ENCODE assay signal across 26 mouse cellular contexts in the genomic region with DNA sequence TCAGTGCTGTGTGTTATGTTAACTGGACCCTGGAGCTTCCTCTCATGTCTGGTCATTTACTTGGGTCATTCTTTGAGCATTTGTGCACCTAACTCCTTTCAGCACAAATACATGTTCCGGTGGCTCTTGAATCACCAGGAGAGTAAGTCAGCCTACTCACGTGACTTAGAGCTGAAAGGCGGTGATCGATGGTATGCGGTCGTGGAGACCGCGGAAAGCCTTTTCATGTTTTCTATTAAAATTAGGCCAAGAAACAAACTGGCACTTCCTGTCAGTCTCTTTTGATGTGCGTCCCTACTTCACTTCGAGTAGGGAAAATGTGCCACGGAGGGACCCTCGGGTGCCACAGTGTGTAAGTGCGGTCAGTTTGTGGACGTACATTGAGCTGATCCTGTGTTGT.
"Had no signal": no experiment of that assay in that cellular context is flagged by ENCODE, and none has a peak within 500 bp of the region (broad histone marks: within the 10 kb centered on the region; RNA-seq: fewer than 3 reads in every experiment).

No protein-coding gene starts in this region.

- H3K36me3 ChIP-seq: heart, embryonic 10.5 days; heart, embryonic 12.5 days; hindbrain, embryonic 10.5 days; hindbrain, embryonic 12.5 days; intestine, embryonic 15.5 days; kidney, embryonic 15.5 days; limb, embryonic 13.5 days; limb, embryonic 15.5 days; liver, embryonic 12.5 days had no signal

- DNase-seq: gastrocnemius, postnatal 14 days; heart, adult 18-20 months; heart, postnatal 10 days; heart, postnatal 4 days; kidney, adult 11 months; kidney, adult 2 months; kidney, adult 9 months; kidney, postnatal 14 days; kidney, postnatal 36 days; layer of hippocampus, adult 9-11 months; layer of hippocampus, postnatal 36 days; left cerebral cortex, postnatal 4 days had no signal

- H3K9me3 ChIP-seq: heart, embryonic 10.5 days; hindbrain, embryonic 10.5 days; hindbrain, embryonic 12.5 days; intestine, embryonic 15.5 days; kidney, embryonic 15.5 days; limb, embryonic 13.5 days; limb, embryonic 15.5 days; liver, embryonic 12.5 days had no signal

- H3K4me1 ChIP-seq: heart, embryonic 10.5 days; heart, embryonic 12.5 days; hindbrain, embryonic 10.5 days; hindbrain, embryonic 12.5 days; intestine, embryonic 15.5 days; kidney, embryonic 15.5 days; limb, embryonic 13.5 days; limb, embryonic 15.5 days; liver, embryonic 12.5 days had no signal

- ATAC-seq: hindbrain, embryonic 16.5 days; inflammation-experienced regulatory T-cells, adult 6 months; intestine, embryonic 15.5 days; liver, embryonic 12.5 days had no signal

- H3K4me3 ChIP-seq: heart, embryonic 10.5 days; heart, embryonic 12.5 days; hindbrain, embryonic 10.5 days; hindbrain, embryonic 12.5 days; intestine, embryonic 15.5 days; kidney, embryonic 15.5 days; limb, embryonic 13.5 days; limb, embryonic 15.5 days; liver, embryonic 12.5 days had no signal

- H3K27ac ChIP-seq: heart, embryonic 10.5 days; hindbrain, embryonic 10.5 days; hindbrain, embryonic 12.5 days; hindbrain, embryonic 14.5 days; intestine, embryonic 15.5 days; kidney, embryonic 15.5 days; kidney, postnatal 0 days; limb, embryonic 13.5 days; limb, embryonic 15.5 days; liver, embryonic 12.5 days; liver, embryonic 14.5 days had no signal

- H3K9ac ChIP-seq: heart, embryonic 12.5 days; hindbrain, embryonic 12.5 days; hindbrain, embryonic 14.5 days; intestine, embryonic 15.5 days; kidney, embryonic 15.5 days; limb, embryonic 13.5 days; limb, embryonic 15.5 days; liver, embryonic 12.5 days; liver, embryonic 14.5 days had no signal

- H3K27me3 ChIP-seq: hindbrain, embryonic 12.5 days; intestine, embryonic 15.5 days; kidney, embryonic 15.5 days; limb, embryonic 13.5 days; limb, embryonic 15.5 days; liver, embryonic 12.5 days had no signal
